Mouse (Mus musculus): ENCODE results near the gene Tango2. TPM values are rescaled to one million over a fixed set of nuclear protein-coding genes. Genes with fewer than 3 reads are reported as not detected.

Tango2 gene
- polyA plus RNA-seq, 1 experiment = 31.1 TPM

GRCm38 (mm10) chr16:18268182-18268581, 79.7 kb downstream of the Tango2 start:
- Histone ChIP-seq H3K27me3 (ENCODE audit: control insufficient read depth, insufficient read depth, low read length) (no peaks in the 10 kb centered on the region), H3K4me3 (ENCODE audit: extremely low read depth, insufficient read depth, insufficient read length) (no peak overlapping the region), H3K27ac (ENCODE audit: insufficient read depth, low read length) (no peak overlapping the region), H3K36me3 (ENCODE audit: control insufficient read depth, insufficient read depth, low read length) (peaks cover 31% of the 10 kb centered on the region), H3K4me1 (ENCODE audit: control insufficient read depth, insufficient read depth, insufficient read length) (no peaks in the 10 kb centered on the region)
- WGBS = 89% methylated on average over 5 of the region's 5 CpGs
- no peak for DNase-seq (ENCODE audit: low read depth in 1 of 2, low spot score in 2 of 2)
- TF ChIP-seq POLR2A (IDR thresholded peaks at IDR 0.05; ENCODE audit: low read depth, low read length) (no peak), CTCF (IDR thresholded peaks at IDR 0.05; ENCODE audit: extremely low read depth, insufficient read depth, insufficient read length, insufficient replicate concordance) (0 out of 2 replicates have a peak, but pooled peaks have one; percentile 6)

- no peak overlapping the region for H3K27ac ChIP-seq (ENCODE audit: insufficient read depth, low read length)
- no peak for TF ChIP-seq POLR2A (IDR thresholded peaks at IDR 0.05; ENCODE audit: low read depth, low read length)
- TF ChIP-seq CTCF (IDR thresholded peaks at IDR 0.05; ENCODE audit: extremely low read depth, insufficient read depth, insufficient read length, insufficient replicate concordance) = no peak
- no peaks in the 10 kb centered on the region for H3K4me1 ChIP-seq (ENCODE audit: control insufficient read depth, insufficient read depth, insufficient read length)
- WGBS = 94% methylated on average over 2 of the region's 2 CpGs
- no peaks in the 10 kb centered on the region for H3K27me3 ChIP-seq (ENCODE audit: control insufficient read depth, insufficient read depth, low read length)
- no peak for DNase-seq (ENCODE audit: low read depth in 1 of 2, low spot score in 2 of 2)
- H3K4me3 ChIP-seq (ENCODE audit: extremely low read depth, insufficient read depth, insufficient read length) = no peak overlapping the region
- H3K36me3 ChIP-seq (ENCODE audit: control insufficient read depth, insufficient read depth, low read length) = peaks cover 26% of the 10 kb centered on the region
Measured at GRCm38 (mm10) chr16:18265024-18265423, 82.9 kb downstream of the Tango2 start.

- no peak for DNase-seq (ENCODE audit: low read depth in 1 of 2, low spot score in 2 of 2)
- WGBS = 92% methylated on average over 2 of the region's 2 CpGs
- H3K4me1 ChIP-seq (ENCODE audit: control insufficient read depth, insufficient read depth, insufficient read length) = no peaks in the 10 kb centered on the region
- no peak within 1 kb of the TSS for H3K4me3 ChIP-seq (ENCODE audit: extremely low read depth, insufficient read depth, insufficient read length)
- H3K36me3 ChIP-seq (ENCODE audit: control insufficient read depth, insufficient read depth, low read length) = peaks cover 55% of the 10 kb centered on the region
- TF ChIP-seq POLR2A (IDR thresholded peaks at IDR 0.05; ENCODE audit: low read depth, low read length) (no peak), CTCF (IDR thresholded peaks at IDR 0.05; ENCODE audit: extremely low read depth, insufficient read depth, insufficient read length, insufficient replicate concordance) (no peak)
- no peak within 1 kb of the TSS for H3K27ac ChIP-seq (ENCODE audit: insufficient read depth, low read length)
- no peaks in the 10 kb centered on the region for H3K27me3 ChIP-seq (ENCODE audit: control insufficient read depth, insufficient read depth, low read length)
Measured at GRCm38 (mm10) chr16:18258221-18258620, 89.7 kb downstream of the Tango2 start, which contains the start of gene Gm49776. Gm49776 (minus strand) TSS chr16:18258321.

- TF ChIP-seq CTCF (IDR thresholded peaks at IDR 0.05; ENCODE audit: extremely low read depth, insufficient read depth, insufficient read length, insufficient replicate concordance) (no peak), POLR2A (IDR thresholded peaks at IDR 0.05; ENCODE audit: low read depth, low read length) (no peak)
- Histone ChIP-seq H3K4me3 (ENCODE audit: extremely low read depth, insufficient read depth, insufficient read length) (no peak overlapping the region), H3K4me1 (ENCODE audit: control insufficient read depth, insufficient read depth, insufficient read length) (peaks cover 6% of the 10 kb centered on the region; the same call in 1 of the 2 replicates), H3K27me3 (ENCODE audit: control insufficient read depth, insufficient read depth, low read length) (no peaks in the 10 kb centered on the region), H3K36me3 (ENCODE audit: control insufficient read depth, insufficient read depth, low read length) (peaks cover 55% of the 10 kb centered on the region), H3K27ac (ENCODE audit: insufficient read depth, low read length) (no peak overlapping the region)
- WGBS = 93% methylated on average over 1 of the region's 1 CpGs
- DNase-seq (ENCODE audit: low read depth in 1 of 2, low spot score in 2 of 2) = no peak
Measured at GRCm38 (mm10) chr16:18253866-18254265, 94.0 kb downstream of the Tango2 start.

GRCm38 (mm10) chr16:18252736-18253135, 95.2 kb downstream of the Tango2 start:
- Histone ChIP-seq H3K36me3 (ENCODE audit: control insufficient read depth, insufficient read depth, low read length) (peaks cover 48% of the 10 kb centered on the region), H3K4me1 (ENCODE audit: control insufficient read depth, insufficient read depth, insufficient read length) (peaks cover 6% of the 10 kb centered on the region; the same call in 1 of the 2 replicates), H3K4me3 (ENCODE audit: extremely low read depth, insufficient read depth, insufficient read length) (no peak overlapping the region), H3K27ac (ENCODE audit: insufficient read depth, low read length) (no peak overlapping the region), H3K27me3 (ENCODE audit: control insufficient read depth, insufficient read depth, low read length) (no peaks in the 10 kb centered on the region)
- no peak for DNase-seq (ENCODE audit: low read depth in 1 of 2, low spot score in 2 of 2)
- TF ChIP-seq POLR2A (IDR thresholded peaks at IDR 0.05; ENCODE audit: low read depth, low read length) (no peak), CTCF (IDR thresholded peaks at IDR 0.05; ENCODE audit: extremely low read depth, insufficient read depth, insufficient read length, insufficient replicate concordance) (no peak)
- 86% methylated on average over 6 of the region's 6 CpGs for WGBS

- 89% methylated on average over 10 of the region's 10 CpGs for WGBS
- H3K36me3 ChIP-seq (ENCODE audit: control insufficient read depth, insufficient read depth, low read length) = peaks cover 35% of the 10 kb centered on the region
- peaks cover 6% of the 10 kb centered on the region; the same call in 1 of the 2 replicates for H3K4me1 ChIP-seq (ENCODE audit: control insufficient read depth, insufficient read depth, insufficient read length)
- H3K4me3 ChIP-seq (ENCODE audit: extremely low read depth, insufficient read depth, insufficient read length) = no peak overlapping the region
- H3K27ac ChIP-seq (ENCODE audit: insufficient read depth, low read length) = no peak overlapping the region
- DNase-seq (ENCODE audit: low read depth in 1 of 2, low spot score in 2 of 2) = no peak
- H3K27me3 ChIP-seq (ENCODE audit: control insufficient read depth, insufficient read depth, low read length) = no peaks in the 10 kb centered on the region
- TF ChIP-seq POLR2A (IDR thresholded peaks at IDR 0.05; ENCODE audit: low read depth, low read length) (no peak), CTCF (IDR thresholded peaks at IDR 0.05; ENCODE audit: extremely low read depth, insufficient read depth, insufficient read length, insufficient replicate concordance) (no peak)
Measured at GRCm38 (mm10) chr16:18250828-18251790, 96.8 kb downstream of the Tango2 start.

Other genes with a start within 250 kb of the Tango2 start
- 10.2 and 10.9 TPM in 2 replicates for gene Rtn4r, start 220.5 kb downstream of the Tango2 start, polyA plus RNA-seq (2012; rRNA removed)
- not detected in 2 replicates for gene Ccdc188, start 130.2 kb downstream of the Tango2 start, polyA plus RNA-seq (2012; rRNA removed)
- gene Zdhhc8, start 113.0 kb downstream of the Tango2 start, polyA plus RNA-seq (2012; rRNA removed) = 52.3 and 72.4 TPM in 2 replicates
- 56.2 and 65.4 TPM in 2 replicates for gene Trmt2a, start 99.4 kb downstream of the Tango2 start, polyA plus RNA-seq (2012; rRNA removed)
- gene Ranbp1, start 99.4 kb downstream of the Tango2 start, polyA plus RNA-seq (2012; rRNA removed) = 51.8 and 53.6 TPM in 2 replicates
- not detected in 2 replicates for gene Gm49776, start 89.8 kb downstream of the Tango2 start, polyA plus RNA-seq (2012; rRNA removed)
- 20.4 and 21.9 TPM in 2 replicates for gene Dgcr8, start 58.9 kb downstream of the Tango2 start, polyA plus RNA-seq (2012; rRNA removed)
- 55.9 and 57.1 TPM in 2 replicates for gene Arvcf, start 79 bp upstream of the Tango2 start, polyA plus RNA-seq (2012; rRNA removed)
- gene Txnrd2, start 78.3 kb upstream of the Tango2 start, polyA plus RNA-seq (2012; rRNA removed) = 22.3 and 29.0 TPM in 2 replicates
- 64.7 and 87.1 TPM in 2 replicates for gene Comt, start 78.7 kb upstream of the Tango2 start, polyA plus RNA-seq (2012; rRNA removed)
- gene Gnb1l, start 150.6 kb upstream of the Tango2 start, polyA plus RNA-seq (2012; rRNA removed) = 11.3 and 15.4 TPM in 2 replicates
- 6.2 and 8.0 TPM in 2 replicates for gene Rtl10, start 150.8 kb upstream of the Tango2 start, polyA plus RNA-seq (2012; rRNA removed)
- gene Tbx1, start 242.6 kb upstream of the Tango2 start, polyA plus RNA-seq (2012; rRNA removed) = 0.06 and 0.42 TPM in 2 replicates